Mouse (Mus musculus) hindbrain, embryonic 13.5 days (tissue): Measurements from ENCODE around the gene Ano10. TPM values are rescaled to one million over a fixed set of nuclear protein-coding genes. Genes with fewer than 3 reads are reported as not detected.

Experiments used
- ATAC-seq: fragments of 200-750 bp; cut with Nextera tagmentation; 2 replicates; pipeline ENCODE4 v1.8.0; 2017; ENCODE audit warnings: moderate TSS enrichment; ENCODE audit not compliant: low FRiP score
- H3K27ac ChIP-seq: fragments of 300-500 bp; sonication (generic); 2 replicates; pipeline ENCODE4 v1.5.1; 2015; ENCODE audit warnings: inconsistent platforms, mild to moderate bottlenecking, moderate library complexity
- H3K27me3 ChIP-seq: fragments of 300-500 bp; sonication (generic); 2 replicates; pipeline ENCODE4 v1.6.1; 2015; ENCODE audit warnings: mild to moderate bottlenecking, inconsistent platforms
- H3K36me3 ChIP-seq: fragments of 300-500 bp; sonication (generic); 2 replicates; pipeline ENCODE4 v1.6.1; 2015; ENCODE audit warnings: mild to moderate bottlenecking, inconsistent platforms
- H3K4me1 ChIP-seq: fragments of 300-500 bp; sonication (generic); replicated peaks from 2 replicates; pipeline ENCODE4 v1.6.1; 2015; ENCODE audit warnings: inconsistent platforms
- H3K4me2 ChIP-seq: fragments of 300-500 bp; sonication (generic); 2 replicates; pipeline ENCODE4 v1.6.1; 2015; ENCODE audit warnings: inconsistent platforms, mild to moderate bottlenecking, moderate library complexity
- H3K4me3 ChIP-seq: fragments of 300-500 bp; sonication (generic); 2 replicates; pipeline ENCODE4 v1.5.1; 2015; ENCODE audit warnings: mild to moderate bottlenecking, inconsistent platforms
- H3K9ac ChIP-seq: fragments of 300-500 bp; sonication (generic); 2 replicates; pipeline ENCODE4 v1.6.1; 2015; ENCODE audit warnings: mild to moderate bottlenecking, inconsistent platforms
- H3K9me3 ChIP-seq: fragments of 300-500 bp; sonication (generic); 2 replicates; pipeline ENCODE4 v1.6.1; 2016; ENCODE audit warnings: inconsistent platforms
- WGBS: fragments of 180-500 bp; shearing (Covaris S2); methylation state at CpG from one replicate; pipeline ENCODE4 v1.1.7; 2015; 5-methylcytosine and 5-hydroxymethylcytosine counted together
- polyA plus RNA-seq: library from polyadenylated mRNA; unstranded; fragments of >200 nt; fragmentation: Nextera tagmentation; extraction: Ambion mirVana; gene quantifications from 2 replicates; pipeline ENCODE4 v1.2.1, GENCODE M21; 2015

Gene Ano10
- polyA plus RNA-seq, 1 experiment from 2014 or later: 48.7 TPM

DNA sequence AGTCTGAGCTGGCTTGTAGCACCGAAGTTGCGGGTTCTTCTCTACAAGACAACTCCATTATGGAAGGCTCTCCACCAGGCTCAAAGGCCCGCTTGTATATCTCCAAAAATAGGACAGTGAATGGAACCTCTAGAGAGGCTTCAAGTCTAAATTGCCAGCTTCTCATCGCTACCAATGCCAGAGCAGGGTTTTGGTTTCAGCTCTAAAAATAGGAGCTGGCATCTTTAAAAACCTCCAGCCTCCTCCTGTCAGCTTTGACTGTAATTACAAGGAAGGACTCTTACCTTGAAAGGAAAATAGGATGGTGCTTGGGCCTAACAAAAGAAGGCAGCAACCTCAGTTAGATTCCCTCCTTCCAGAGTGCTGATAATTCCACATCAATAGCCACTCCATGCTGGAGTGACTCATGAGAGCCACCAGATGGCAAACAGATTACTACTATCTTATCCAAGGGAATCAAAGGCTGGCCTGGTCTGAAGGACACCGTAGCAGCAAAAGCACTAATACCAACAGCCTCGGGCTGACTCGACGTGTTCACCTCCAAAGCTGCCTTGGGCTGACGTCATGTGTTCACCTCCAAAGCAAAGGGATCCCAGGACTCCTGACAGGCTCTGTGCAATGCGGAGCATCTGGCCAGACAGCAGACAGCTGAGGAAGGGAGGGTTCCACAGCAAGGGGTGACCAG is 28.6 kb downstream of the Ano10 start:
- Histone ChIP-seq H3K27me3 (no peaks in the 10 kb centered on the region), H3K36me3 (peaks cover 68% of the 10 kb centered on the region), H3K4me1 (no peaks in the 10 kb centered on the region; the same call in 1 of the 2 replicates), H3K4me2 (no peak overlapping the region), H3K4me3 (no peak overlapping the region), H3K9me3 (no peaks in the 10 kb centered on the region), H3K9ac (no peak overlapping the region), H3K27ac (no peak overlapping the region)
- WGBS: 94% methylated on average over 10 of the region's 10 CpGs
- no peak for ATAC-seq

DNA sequence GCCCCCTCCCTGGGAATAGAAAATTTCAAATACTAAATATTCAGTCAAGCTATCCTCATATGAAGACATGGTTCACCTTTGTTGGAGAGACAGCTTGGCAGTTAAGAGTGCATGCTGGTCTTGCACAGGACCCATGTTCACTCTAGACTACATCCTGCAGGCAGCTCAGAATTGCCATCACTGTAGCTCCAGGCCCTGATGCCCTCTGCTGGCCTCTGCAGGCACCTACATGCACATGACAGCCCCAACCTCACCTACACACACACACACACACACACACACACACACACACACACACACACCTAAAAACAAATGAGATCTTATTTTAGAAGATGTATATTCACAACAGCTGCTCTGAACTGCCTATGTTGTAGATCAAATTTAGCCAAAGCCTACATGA is 31.1 kb downstream of the Ano10 start:
- Histone ChIP-seq H3K9ac (no peak overlapping the region), H3K27ac (no peak overlapping the region), H3K9me3 (no peaks in the 10 kb centered on the region), H3K27me3 (no peaks in the 10 kb centered on the region), H3K4me3 (no peak overlapping the region), H3K4me1 (no peaks in the 10 kb centered on the region), H3K36me3 (peaks cover 82% of the 10 kb centered on the region), H3K4me2 (no peak overlapping the region)
- no peak for ATAC-seq

DNA sequence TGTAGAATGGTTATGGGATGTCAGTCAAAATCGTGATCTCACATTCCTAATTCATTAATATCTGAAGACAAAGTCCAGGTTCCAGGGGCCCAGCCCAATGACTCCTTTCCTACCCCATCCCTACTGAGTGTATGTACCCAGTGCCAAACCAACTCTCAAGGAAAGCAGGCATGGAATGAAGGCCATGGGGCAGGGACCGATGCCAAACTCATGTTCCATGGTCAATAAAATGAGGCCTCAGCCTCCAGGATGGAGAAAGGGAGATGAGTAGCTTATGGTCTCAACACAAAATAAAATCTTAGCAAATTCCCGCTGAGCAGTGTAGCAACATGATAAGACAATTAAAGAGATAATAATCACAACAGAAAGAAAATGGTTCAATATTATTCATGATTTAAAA is 39.8 kb downstream of the Ano10 start:
- H3K9me3 ChIP-seq: no peaks in the 10 kb centered on the region
- peaks cover 98% of the 10 kb centered on the region for H3K36me3 ChIP-seq
- no peaks in the 10 kb centered on the region for H3K27me3 ChIP-seq
- no peak overlapping the region for H3K27ac ChIP-seq
- ATAC-seq: no peak
- H3K9ac ChIP-seq: no peak overlapping the region
- no peak overlapping the region for H3K4me2 ChIP-seq
- H3K4me1 ChIP-seq: no peaks in the 10 kb centered on the region
- WGBS: 94% methylated on average over 3 of the region's 3 CpGs
- no peak overlapping the region for H3K4me3 ChIP-seq

- H3K27me3 ChIP-seq: no peaks in the 10 kb centered on the region
- no peaks in the 10 kb centered on the region for H3K9me3 ChIP-seq
- 88% methylated on average over 1 of the region's 1 CpGs for WGBS
- H3K4me2 ChIP-seq: no peak overlapping the region
- ATAC-seq: no peak
- H3K36me3 ChIP-seq: peaks cover 76% of the 10 kb centered on the region
- no peak overlapping the region for H3K9ac ChIP-seq
- H3K4me3 ChIP-seq: no peak overlapping the region
- no peak overlapping the region for H3K27ac ChIP-seq
- no peaks in the 10 kb centered on the region for H3K4me1 ChIP-seq
These were observed 42.1 kb downstream of the Ano10 start for GRCm38 (mm10) chr9:122252113-122252512.

DNA sequence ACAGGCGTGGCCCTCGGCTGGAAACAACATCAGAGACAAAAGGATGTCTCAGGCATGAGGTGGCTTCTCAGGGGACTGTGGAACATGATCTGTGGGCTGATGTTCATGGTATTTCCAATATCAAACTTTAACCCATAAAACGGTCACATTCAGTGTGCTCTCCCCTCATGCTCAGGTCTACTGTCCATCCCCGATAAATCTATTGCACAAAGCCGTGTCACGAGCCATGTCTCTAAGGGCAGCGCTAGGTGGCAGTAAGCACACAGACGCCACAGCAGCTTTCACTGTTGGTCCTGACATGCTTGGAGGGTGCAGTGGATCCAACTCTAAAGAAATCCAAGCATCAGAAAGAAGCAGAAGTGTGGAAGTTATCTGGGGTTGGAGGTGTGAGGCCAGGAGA is 46.1 kb downstream of the Ano10 start:
- ATAC-seq: no peak
- H3K9me3 ChIP-seq: no peaks in the 10 kb centered on the region
- no peak overlapping the region for H3K4me3 ChIP-seq
- H3K27ac ChIP-seq: no peak overlapping the region
- H3K36me3 ChIP-seq: peaks cover 54% of the 10 kb centered on the region
- H3K4me2 ChIP-seq: no peak overlapping the region
- WGBS: 35% methylated on average over 8 of the region's 8 CpGs
- no peak overlapping the region for H3K9ac ChIP-seq
- 0 out of 2 replicates have a peak, but pooled peaks cover 5% of the 10 kb centered on the region for H3K27me3 ChIP-seq
- H3K4me1 ChIP-seq: no peaks in the 10 kb centered on the region

DNA sequence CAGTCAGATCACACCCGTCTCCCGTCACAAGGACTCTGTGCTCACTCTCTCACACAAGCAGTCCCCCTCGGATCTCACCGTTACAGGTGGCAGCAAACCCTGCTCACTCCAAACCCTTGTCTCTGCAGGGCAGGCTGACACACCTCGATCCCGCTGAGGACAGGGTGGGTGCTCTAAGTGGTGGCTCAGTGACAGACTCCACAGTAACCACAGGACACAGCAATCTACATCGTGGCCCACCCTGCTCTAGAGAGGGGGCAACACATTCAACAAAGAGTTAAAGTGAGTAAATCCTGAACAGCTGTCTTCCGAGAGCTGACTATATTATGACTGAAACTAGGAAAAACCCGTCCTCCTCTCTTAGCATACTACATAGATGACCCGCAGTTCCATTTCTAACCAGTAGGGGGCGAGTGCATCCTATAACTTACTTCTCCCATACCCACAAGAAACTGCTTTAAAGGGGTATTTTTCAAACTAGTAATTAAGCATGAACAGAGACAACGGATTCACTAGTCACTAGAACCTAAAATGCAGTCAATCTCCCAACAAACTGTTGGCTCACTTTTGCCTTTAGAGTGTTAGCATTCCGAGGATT is 46.7 kb downstream of the Ano10 start:
- H3K36me3 ChIP-seq: peaks cover 48% of the 10 kb centered on the region
- H3K4me1 ChIP-seq: no peaks in the 10 kb centered on the region
- WGBS: 46% methylated on average over 13 of the region's 13 CpGs
- H3K9ac ChIP-seq: no peak overlapping the region
- no peak overlapping the region for H3K4me2 ChIP-seq
- H3K27me3 ChIP-seq: 0 out of 2 replicates have a peak, but pooled peaks cover 5% of the 10 kb centered on the region
- ATAC-seq: 0 out of 2 replicates have a peak, but pooled peaks have one; percentile 44
- no peak overlapping the region for H3K4me3 ChIP-seq
- no peaks in the 10 kb centered on the region for H3K9me3 ChIP-seq
- no peak overlapping the region for H3K27ac ChIP-seq

DNA sequence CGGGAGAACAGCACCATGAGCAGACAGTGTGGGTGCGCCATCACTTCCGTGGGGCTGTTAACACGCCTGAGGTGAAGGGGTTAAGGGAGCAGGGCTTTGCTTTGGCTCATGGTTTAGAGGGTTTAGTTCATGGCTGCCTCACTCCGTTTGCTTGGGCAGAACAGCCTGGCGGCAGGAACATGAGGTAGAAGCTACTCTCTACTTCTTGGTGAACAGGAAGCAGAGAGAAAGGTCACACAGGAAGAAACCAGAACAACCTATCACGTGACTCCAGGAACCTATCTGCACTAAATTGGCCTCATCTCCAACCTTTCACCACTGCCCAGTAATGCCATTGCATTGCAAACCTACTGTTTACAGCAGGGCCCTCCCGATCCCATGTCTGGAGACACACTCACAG is 48.3 kb downstream of the Ano10 start:
- Histone ChIP-seq H3K27ac (no peak overlapping the region), H3K4me3 (no peak overlapping the region), H3K36me3 (peaks cover 31% of the 10 kb centered on the region), H3K4me1 (peaks cover 13% of the 10 kb centered on the region), H3K4me2 (no peak overlapping the region), H3K9ac (no peak overlapping the region), H3K27me3 (0 out of 2 replicates have a peak, but pooled peaks cover 5% of the 10 kb centered on the region), H3K9me3 (no peaks in the 10 kb centered on the region)
- no peak for ATAC-seq
- 87% methylated on average over 8 of the region's 8 CpGs for WGBS

DNA sequence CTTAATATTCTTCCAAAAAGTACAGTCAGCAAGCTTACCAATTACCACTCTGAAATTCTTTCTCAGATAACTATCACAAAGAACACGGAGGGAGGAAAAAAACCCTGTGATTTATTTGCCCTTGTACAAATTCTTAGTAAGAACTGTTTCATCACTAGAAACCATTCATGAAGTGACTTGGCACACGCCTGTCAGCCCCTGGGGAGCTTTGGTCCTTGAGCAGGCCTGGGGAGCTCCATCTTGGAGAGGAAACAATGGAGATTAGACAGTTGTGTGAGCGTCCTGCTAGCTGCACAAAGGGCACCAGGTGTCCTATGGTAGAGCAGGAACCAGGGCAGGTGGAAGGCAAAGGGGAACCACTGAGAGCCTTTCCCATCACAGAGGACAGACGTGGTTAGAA is 48.8 kb downstream of the Ano10 start:
- no peaks in the 10 kb centered on the region for H3K9me3 ChIP-seq
- H3K36me3 ChIP-seq: peaks cover 27% of the 10 kb centered on the region
- no peak overlapping the region for H3K9ac ChIP-seq
- 77% methylated on average over 4 of the region's 4 CpGs for WGBS
- peaks cover 17% of the 10 kb centered on the region for H3K4me1 ChIP-seq
- no peak overlapping the region for H3K4me3 ChIP-seq
- 0 out of 2 replicates have a peak, but pooled peaks cover 5% of the 10 kb centered on the region for H3K27me3 ChIP-seq
- ATAC-seq: no peak
- no peak overlapping the region for H3K4me2 ChIP-seq
- no peak overlapping the region for H3K27ac ChIP-seq

GRCm38 (mm10) chr9:122244800-122245165 is 49.4 kb downstream of the Ano10 start:
- peaks cover 20% of the 10 kb centered on the region for H3K36me3 ChIP-seq
- H3K27me3 ChIP-seq: 0 out of 2 replicates have a peak, but pooled peaks cover 5% of the 10 kb centered on the region
- 38% methylated on average over 2 of the region's 2 CpGs for WGBS
- no peak overlapping the region for H3K27ac ChIP-seq
- no peak overlapping the region for H3K4me2 ChIP-seq
- no peak overlapping the region for H3K9ac ChIP-seq
- H3K4me3 ChIP-seq: no peak overlapping the region
- no peak for ATAC-seq
- no peaks in the 10 kb centered on the region for H3K9me3 ChIP-seq
- H3K4me1 ChIP-seq: peaks cover 17% of the 10 kb centered on the region

GRCm38 (mm10) chr9:122244080-122244799 is 50.0 kb downstream of the Ano10 start:
- peaks cover 17% of the 10 kb centered on the region for H3K4me1 ChIP-seq
- H3K27ac ChIP-seq: no peak overlapping the region
- no peak overlapping the region for H3K9ac ChIP-seq
- H3K4me2 ChIP-seq: no peak overlapping the region
- 35% methylated on average over 4 of the region's 4 CpGs for WGBS
- no peaks in the 10 kb centered on the region for H3K9me3 ChIP-seq
- ATAC-seq: no peak
- no peak overlapping the region for H3K4me3 ChIP-seq
- H3K27me3 ChIP-seq: 0 out of 2 replicates have a peak, but pooled peaks cover 5% of the 10 kb centered on the region
- H3K36me3 ChIP-seq: peaks cover 15% of the 10 kb centered on the region

GRCm38 (mm10) chr9:122243297-122243696 is 50.9 kb downstream of the Ano10 start:
- 83% methylated on average over 1 of the region's 1 CpGs for WGBS
- H3K9ac ChIP-seq: no peak overlapping the region
- no peak for ATAC-seq
- H3K36me3 ChIP-seq: peaks cover 15% of the 10 kb centered on the region
- H3K4me1 ChIP-seq: peaks cover 17% of the 10 kb centered on the region
- H3K9me3 ChIP-seq: no peaks in the 10 kb centered on the region
- no peak overlapping the region for H3K4me2 ChIP-seq
- H3K27ac ChIP-seq: no peak overlapping the region
- H3K27me3 ChIP-seq: 0 out of 2 replicates have a peak, but pooled peaks cover 5% of the 10 kb centered on the region
- H3K4me3 ChIP-seq: no peak overlapping the region

GRCm38 (mm10) chr9:122242856-122243255 is 51.4 kb downstream of the Ano10 start:
- Histone ChIP-seq H3K27me3 (0 out of 2 replicates have a peak, but pooled peaks cover 5% of the 10 kb centered on the region), H3K36me3 (peaks cover 15% of the 10 kb centered on the region), H3K9ac (no peak overlapping the region), H3K4me1 (peaks cover 17% of the 10 kb centered on the region), H3K27ac (peak overlapping the region; percentile 31; the same call in 1 of the 2 replicates), H3K4me2 (no peak overlapping the region), H3K4me3 (no peak overlapping the region), H3K9me3 (no peaks in the 10 kb centered on the region)
- ATAC-seq: no peak
- 39% methylated on average over 7 of the region's 7 CpGs for WGBS
